Mouse (Mus musculus) heart, adult 9 months (tissue): ENCODE measurements around the gene Tnfrsf1b.

ENCODE experiments used
- DNase-seq, 2 experiments: peaks; one replicate each; pipeline ENCODE4 v3.0.0; 2022; ENCODE audit warnings: low spot score in 2 of 2

The Tnfrsf1b gene

GRCm38 (mm10) chr4:145246173-145247011 lies at the start of gene Tnfrsf1b:
Gene Tnfrsf1b (minus strand): TSS chr4:145246870.
- DNase-seq: peak; percentile 77 to 89

- peak in 1 of 2 experiments; percentile 49 for DNase-seq
Measured at GRCm38 (mm10) chr4:145295589-145296300, 49.1 kb upstream of the Tnfrsf1b start.

GRCm38 (mm10) chr4:145294588-145294987 lies 47.9 kb upstream of the Tnfrsf1b start:
- DNase-seq: no peak

GRCm38 (mm10) chr4:145286369-145287120 lies 39.9 kb upstream of the Tnfrsf1b start:
- DNase-seq: peak; percentile 50 to 82

GRCm38 (mm10) chr4:145284675-145285074 lies 38.0 kb upstream of the Tnfrsf1b start:
- DNase-seq: no peak

GRCm38 (mm10) chr4:145283441-145283840 lies 36.8 kb upstream of the Tnfrsf1b start:
- DNase-seq: no peak

GRCm38 (mm10) chr4:145280966-145281365 lies 34.3 kb upstream of the Tnfrsf1b start:
- no peak for DNase-seq

- peak; percentile 41 to 73 for DNase-seq
Measured at GRCm38 (mm10) chr4:145278724-145279370, 32.2 kb upstream of the Tnfrsf1b start.

GRCm38 (mm10) chr4:145278231-145278630 lies 31.6 kb upstream of the Tnfrsf1b start:
- DNase-seq: no peak

- no peak for DNase-seq
Measured at GRCm38 (mm10) chr4:145276368-145277249, 29.9 kb upstream of the Tnfrsf1b start.

- DNase-seq: no peak
Measured at GRCm38 (mm10) chr4:145274887-145275286, 28.2 kb upstream of the Tnfrsf1b start.

- DNase-seq: no peak
Measured at GRCm38 (mm10) chr4:145273923-145274322, 27.3 kb upstream of the Tnfrsf1b start.

- peak; percentile 70 to 72 for DNase-seq
Measured at GRCm38 (mm10) chr4:145272763-145273162, 26.1 kb upstream of the Tnfrsf1b start.

- DNase-seq: no peak
Measured at GRCm38 (mm10) chr4:145271634-145272033, 25.0 kb upstream of the Tnfrsf1b start.

- peak; percentile 26 to 62 for DNase-seq
Measured at GRCm38 (mm10) chr4:145270136-145270535, 23.5 kb upstream of the Tnfrsf1b start.

- DNase-seq: peak in 1 of 2 experiments; percentile 24
Measured at GRCm38 (mm10) chr4:145267631-145268110, 21.0 kb upstream of the Tnfrsf1b start.

GRCm38 (mm10) chr4:145266505-145266904 lies 19.8 kb upstream of the Tnfrsf1b start:
- no peak for DNase-seq

GRCm38 (mm10) chr4:145264761-145265160 lies 18.1 kb upstream of the Tnfrsf1b start:
- DNase-seq: no peak

- DNase-seq: no peak
Measured at GRCm38 (mm10) chr4:145263583-145263982, 16.9 kb upstream of the Tnfrsf1b start.

- DNase-seq: peak in 1 of 2 experiments; percentile 41
Measured at GRCm38 (mm10) chr4:145260802-145261201, 14.1 kb upstream of the Tnfrsf1b start.
